25 mouse cellular contexts compared by ENCODE assay signal in the genomic region with DNA sequence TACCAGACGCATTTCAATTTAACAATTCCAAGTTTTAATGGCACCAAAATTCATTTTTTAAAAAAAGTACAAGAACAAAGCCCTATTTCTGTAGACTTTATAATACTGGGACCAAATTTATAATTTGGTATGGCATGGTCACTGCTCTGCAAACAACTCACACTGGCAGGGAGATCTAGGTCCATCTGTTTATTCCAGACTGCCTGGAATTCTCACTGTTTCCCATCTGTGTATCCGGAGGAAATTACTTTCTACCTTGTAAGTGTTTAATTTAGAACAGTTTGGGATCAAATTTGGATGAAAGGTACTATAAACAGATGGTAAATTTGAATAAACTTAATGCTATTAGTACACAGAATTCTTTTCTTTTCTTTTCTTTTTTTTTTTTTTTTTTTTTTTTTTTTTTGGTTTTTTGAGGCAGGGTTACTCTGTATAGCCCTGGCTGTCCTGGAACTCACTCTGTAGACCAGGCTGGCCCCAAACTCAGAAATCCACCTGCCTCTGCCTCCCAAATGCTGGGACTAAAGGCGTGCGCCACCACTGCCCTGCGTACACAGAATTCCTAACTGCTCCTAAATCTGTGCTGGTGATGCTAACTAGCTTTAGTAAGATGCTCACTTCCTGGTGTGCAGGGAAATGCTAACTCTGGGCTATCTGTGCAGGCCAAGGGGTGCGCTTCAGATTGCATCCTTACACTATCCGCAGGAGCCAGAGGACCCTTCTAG. TPM values are rescaled to one million over a fixed set of nuclear protein-coding genes. Genes with fewer than 3 reads are reported as not detected.
DNase-seq lines count a peak whose midpoint lies in the region; ATAC-seq lines count a peak whose summit lies in the region.
"Had no signal": no experiment of that assay in that cellular context is flagged by ENCODE, and none has a peak within 500 bp of the region (broad histone marks: within the 10 kb centered on the region; RNA-seq: fewer than 3 reads in every experiment).

No protein-coding gene starts in this region.

- H3K36me3 ChIP-seq in forebrain, embryonic 16.5 days (ENCODE audit: control insufficient read depth, insufficient read depth) = no peaks in the 10 kb centered on the region
- peaks cover 7% of the 10 kb centered on the region for H3K36me3 ChIP-seq in forebrain, embryonic 13.5 days (ENCODE audit: poor library complexity, severe bottlenecking)
- peaks cover 5% of the 10 kb centered on the region; the same call in 1 of the 2 replicates for H3K36me3 ChIP-seq in hindbrain, embryonic 12.5 days
- H3K36me3 ChIP-seq in heart, embryonic 12.5 days = peaks cover 5% of the 10 kb centered on the region; the same call in 1 of the 2 replicates

- 84% methylated on average over 7 of the region's 7 CpGs for WGBS in forebrain, embryonic 16.5 days
- WGBS in forebrain, embryonic 13.5 days = 94% methylated on average over 7 of the region's 7 CpGs
- WGBS in hindbrain, embryonic 12.5 days = 91% methylated on average over 7 of the region's 7 CpGs
- WGBS in heart, embryonic 12.5 days = 88% methylated on average over 7 of the region's 7 CpGs

- no peak overlapping the region for H3K4me2 ChIP-seq in forebrain, embryonic 16.5 days (ENCODE audit: low read length)
- no peak overlapping the region for H3K4me2 ChIP-seq in forebrain, embryonic 13.5 days
- H3K4me2 ChIP-seq in hindbrain, embryonic 12.5 days (replicated peaks) = no peak overlapping the region
- no peak overlapping the region for H3K4me2 ChIP-seq in heart, embryonic 12.5 days
- H3K4me2 ChIP-seq: heart, embryonic 15.5 days; midbrain, embryonic 13.5 days had no signal

- H3K4me1 ChIP-seq in forebrain, embryonic 16.5 days (replicated peaks; ENCODE audit: control insufficient read depth, insufficient read depth, low read length) = no peaks in the 10 kb centered on the region
- no peaks in the 10 kb centered on the region for H3K4me1 ChIP-seq in forebrain, embryonic 13.5 days
- no peaks in the 10 kb centered on the region for H3K4me1 ChIP-seq in hindbrain, embryonic 12.5 days
- peaks cover 3% of the 10 kb centered on the region; the same call in 1 of the 2 replicates for H3K4me1 ChIP-seq in heart, embryonic 12.5 days (replicated peaks)
- H3K4me1 ChIP-seq: midbrain, embryonic 13.5 days had no signal

- no peak overlapping the region for H3K4me3 ChIP-seq in forebrain, embryonic 16.5 days (replicated peaks; ENCODE audit: low read length)
- H3K4me3 ChIP-seq in forebrain, embryonic 13.5 days = no peak overlapping the region
- no peak overlapping the region for H3K4me3 ChIP-seq in hindbrain, embryonic 12.5 days
- H3K4me3 ChIP-seq in heart, embryonic 12.5 days = no peak overlapping the region
- H3K4me3 ChIP-seq: gastrocnemius, adult 2 months; heart, embryonic 15.5 days; left cerebral cortex, adult 2 months; midbrain, embryonic 13.5 days; myocyte had no signal

- DNase-seq in brain, adult 2 months (ENCODE audit: low read depth, low spot score) = peak; percentile 97
- peak; percentile 64 for DNase-seq in cerebellum, adult 11 months
- DNase-seq in cerebellum, postnatal 10 days = peak; percentile 56 to 61
- DNase-seq: adrenal gland, postnatal 36 days; gastrocnemius, adult 2 months; heart, postnatal 4 days; kidney, adult 11 months; kidney, postnatal 10 days; left cerebral cortex, postnatal 4 days; liver; lung, postnatal 10 days; right cerebral cortex, postnatal 14 days; thymus, adult 18-20 months; thymus, postnatal 4 days had no signal

- ATAC-seq in forebrain, embryonic 16.5 days = peak; percentile 72
- no peak for ATAC-seq in forebrain, embryonic 13.5 days
- ATAC-seq in hindbrain, embryonic 12.5 days (ENCODE audit: low FRiP score) = no peak
- no peak for ATAC-seq in heart, embryonic 12.5 days (ENCODE audit: insufficient number of reproducible peaks, low FRiP score)
- ATAC-seq: hindbrain, postnatal 0 days; midbrain, embryonic 13.5 days had no signal

- no peaks in the 10 kb centered on the region for H3K27me3 ChIP-seq in forebrain, embryonic 16.5 days (replicated peaks; ENCODE audit: control insufficient read depth, insufficient read depth, low read length)
- H3K27me3 ChIP-seq in forebrain, embryonic 13.5 days = no peaks in the 10 kb centered on the region
- no peaks in the 10 kb centered on the region for H3K27me3 ChIP-seq in hindbrain, embryonic 12.5 days
- H3K27me3 ChIP-seq in heart, embryonic 12.5 days (replicated peaks) = no peaks in the 10 kb centered on the region
- H3K27me3 ChIP-seq: heart, embryonic 15.5 days; midbrain, embryonic 13.5 days had no signal

- no peaks in the 10 kb centered on the region for H3K9me3 ChIP-seq in forebrain, embryonic 16.5 days (ENCODE audit: control insufficient read depth, low read length)
- H3K9me3 ChIP-seq in forebrain, embryonic 13.5 days (replicated peaks) = no peaks in the 10 kb centered on the region
- no peaks in the 10 kb centered on the region for H3K9me3 ChIP-seq in hindbrain, embryonic 12.5 days (replicated peaks)
- H3K9me3 ChIP-seq in heart, embryonic 12.5 days (replicated peaks) = no peaks in the 10 kb centered on the region
- H3K9me3 ChIP-seq: heart, embryonic 15.5 days; midbrain, embryonic 13.5 days had no signal

- H3K9ac ChIP-seq in forebrain, embryonic 16.5 days (replicated peaks; ENCODE audit: low read depth, low read length) = no peak overlapping the region
- H3K9ac ChIP-seq in forebrain, embryonic 13.5 days = no peak overlapping the region
- no peak overlapping the region for H3K9ac ChIP-seq in hindbrain, embryonic 12.5 days
- H3K9ac ChIP-seq in heart, embryonic 12.5 days = no peak overlapping the region
- H3K9ac ChIP-seq: heart, embryonic 15.5 days; midbrain, embryonic 13.5 days had no signal

- peak overlapping the region; percentile 39; the same call in 1 of the 2 replicates for H3K27ac ChIP-seq in forebrain, embryonic 16.5 days (ENCODE audit: low read length)
- H3K27ac ChIP-seq in forebrain, embryonic 13.5 days = no peak overlapping the region
- H3K27ac ChIP-seq in hindbrain, embryonic 12.5 days = no peak overlapping the region
- no peak overlapping the region for H3K27ac ChIP-seq in heart, embryonic 12.5 days (ENCODE audit: poor library complexity, severe bottlenecking)
- H3K27ac ChIP-seq: gastrocnemius, adult 2 months; heart, embryonic 15.5 days; hindbrain, postnatal 0 days; left cerebral cortex, adult 2 months; midbrain, embryonic 13.5 days had no signal

RNA-seq across cellular contexts. Expression of gene Als2, which starts 14.8 kb away (rescaled TPM):
- 23.0 and 23.1 TPM in 2 replicates for polyA plus RNA-seq in forebrain, embryonic 16.5 days (2015; fragmentation: Nextera tagmentation; extraction: Ambion mirVana)
- polyA plus RNA-seq in forebrain, embryonic 13.5 days (2015; fragmentation: Nextera tagmentation; extraction: Ambion mirVana) = 13.2 and 15.9 TPM in 2 replicates
- polyA plus RNA-seq in hindbrain, embryonic 12.5 days (2016; fragmentation: Nextera tagmentation; extraction: Ambion mirVana) = 24.6 and 24.9 TPM in 2 replicates
- polyA plus RNA-seq in heart, embryonic 12.5 days (2016; fragmentation: Nextera tagmentation; extraction: Ambion mirVana) = 12.3 and 12.6 TPM in 2 replicates

RNA-seq across cellular contexts. Expression of gene Cdk15, which starts 34.4 kb away (rescaled TPM):
- polyA plus RNA-seq in forebrain, embryonic 16.5 days (2015; fragmentation: Nextera tagmentation; extraction: Ambion mirVana) = 0.36 and 0.56 TPM in 2 replicates
- 0.11 and 0.39 TPM in 2 replicates for polyA plus RNA-seq in forebrain, embryonic 13.5 days (2015; fragmentation: Nextera tagmentation; extraction: Ambion mirVana)
- polyA plus RNA-seq in hindbrain, embryonic 12.5 days (2016; fragmentation: Nextera tagmentation; extraction: Ambion mirVana) = 1.4 and 2.0 TPM in 2 replicates
- polyA plus RNA-seq in heart, embryonic 12.5 days (2016; fragmentation: Nextera tagmentation; extraction: Ambion mirVana) = 0.11 and 0.39 TPM in 2 replicates
- polyA plus RNA-seq: liver, embryonic 16.5 days; stomach, embryonic 14.5 days had no signal

RNA-seq across cellular contexts. Expression of gene Mpp4, which starts 59.1 kb away (rescaled TPM):
- 0.55 and 0.75 TPM in 2 replicates for polyA plus RNA-seq in forebrain, embryonic 16.5 days (2015; fragmentation: Nextera tagmentation; extraction: Ambion mirVana)
- polyA plus RNA-seq in forebrain, embryonic 13.5 days (2015; fragmentation: Nextera tagmentation; extraction: Ambion mirVana) = 0.27 and 0.40 TPM in 2 replicates
- polyA plus RNA-seq in hindbrain, embryonic 12.5 days (2016; fragmentation: Nextera tagmentation; extraction: Ambion mirVana) = 0.59 and 0.81 TPM in 2 replicates
- polyA plus RNA-seq in heart, embryonic 12.5 days (2016; fragmentation: Nextera tagmentation; extraction: Ambion mirVana) = 0.29 and 0.35 TPM in 2 replicates
